Mouse (Mus musculus) ES-CJ7 (cell line): Measurements from ENCODE around the gene Cntn5.
A peak's percentile ranks its signal among the peaks of the same experiment; 100 is the strongest.

Experiments
- DNase-seq: peaks from one replicate; pipeline ENCODE4 v3.0.0; 2011; ENCODE audit warnings: low read depth, low spot score

Cntn5 gene

DNA sequence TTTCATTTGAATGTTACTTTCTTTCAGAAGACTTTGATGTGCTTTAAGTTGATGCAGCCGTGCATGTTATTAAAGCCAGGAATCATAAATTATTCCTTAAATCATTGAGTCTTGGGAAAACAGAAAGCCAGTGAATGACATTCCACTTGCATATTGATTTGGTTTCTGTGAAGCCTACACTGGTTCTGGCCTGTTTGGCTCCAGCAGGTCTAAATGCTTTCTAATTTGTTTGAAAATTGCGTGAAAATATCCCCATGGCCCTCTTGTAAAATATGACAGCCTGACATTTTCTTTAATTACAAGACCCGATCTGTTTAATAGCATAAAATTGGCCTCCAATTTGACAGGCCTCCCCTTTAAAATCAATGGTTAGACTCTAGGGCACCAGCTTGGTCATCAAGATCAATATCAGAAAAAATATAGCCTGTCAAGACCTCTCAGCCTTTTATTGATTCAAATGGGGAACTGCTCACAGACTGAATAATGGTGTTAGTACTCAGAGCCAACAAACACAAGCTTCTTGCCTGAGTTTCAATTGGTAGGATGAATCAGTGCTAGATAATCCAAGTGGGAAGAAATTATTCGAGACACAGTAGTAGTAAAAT lies 247.3 kb downstream of the Cntn5 start:
- DNase-seq = no peak

- no peak for DNase-seq
Observed at GRCm38 (mm10) chr9:10650632-10651031, 253.9 kb downstream of the Cntn5 start.

DNA sequence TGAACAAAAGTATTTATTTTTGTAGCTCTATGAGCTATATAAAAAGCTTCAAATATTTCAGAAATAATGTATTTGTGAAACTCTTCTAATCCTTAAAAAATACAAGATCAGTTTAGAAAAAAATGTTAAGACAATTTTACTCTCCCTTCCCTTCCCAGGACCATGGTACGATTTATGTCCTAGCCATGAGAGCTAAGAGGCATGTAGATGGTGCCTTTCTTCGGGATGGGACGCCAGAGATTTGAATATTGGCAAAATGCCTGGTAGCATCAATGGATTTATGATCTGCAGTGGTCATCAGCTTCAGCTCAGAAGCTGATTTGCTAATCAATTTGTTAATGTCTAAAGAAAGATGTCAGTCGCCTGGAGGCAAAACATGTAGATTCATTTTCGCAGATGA lies 258.6 kb downstream of the Cntn5 start:
- no peak for DNase-seq

GRCm38 (mm10) chr9:10645045-10645830 lies 259.3 kb downstream of the Cntn5 start:
- no peak for DNase-seq

- DNase-seq = no peak
Observed at GRCm38 (mm10) chr9:10618036-10618435, 286.5 kb downstream of the Cntn5 start.

- DNase-seq = no peak
Observed at GRCm38 (mm10) chr9:10575346-10576241, 329.0 kb downstream of the Cntn5 start.

- peak; percentile 40 for DNase-seq
Observed at GRCm38 (mm10) chr9:10569830-10570229, 334.7 kb downstream of the Cntn5 start.

- peak; percentile 94 for DNase-seq
Observed at GRCm38 (mm10) chr9:10540877-10541276, 363.7 kb downstream of the Cntn5 start.

DNA sequence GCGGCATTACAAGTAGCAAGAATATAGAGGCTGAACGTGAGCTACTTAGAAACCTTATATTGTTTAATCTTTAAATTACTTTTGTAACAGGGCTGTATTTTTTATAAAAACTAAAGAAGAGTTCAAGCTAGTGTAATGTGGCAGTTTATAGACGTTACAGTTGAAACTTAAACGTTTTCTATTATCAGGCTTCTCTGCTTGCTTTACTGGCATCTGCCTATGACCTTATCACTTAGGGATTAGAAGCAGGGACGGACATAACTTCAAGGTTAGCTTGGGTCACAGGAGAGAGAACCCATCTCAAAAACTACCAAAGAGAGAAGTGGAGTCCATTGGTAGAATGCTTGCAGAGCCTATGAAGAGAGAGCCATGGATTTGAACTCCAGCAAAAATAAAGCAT lies 372.3 kb downstream of the Cntn5 start:
- no peak for DNase-seq

DNA sequence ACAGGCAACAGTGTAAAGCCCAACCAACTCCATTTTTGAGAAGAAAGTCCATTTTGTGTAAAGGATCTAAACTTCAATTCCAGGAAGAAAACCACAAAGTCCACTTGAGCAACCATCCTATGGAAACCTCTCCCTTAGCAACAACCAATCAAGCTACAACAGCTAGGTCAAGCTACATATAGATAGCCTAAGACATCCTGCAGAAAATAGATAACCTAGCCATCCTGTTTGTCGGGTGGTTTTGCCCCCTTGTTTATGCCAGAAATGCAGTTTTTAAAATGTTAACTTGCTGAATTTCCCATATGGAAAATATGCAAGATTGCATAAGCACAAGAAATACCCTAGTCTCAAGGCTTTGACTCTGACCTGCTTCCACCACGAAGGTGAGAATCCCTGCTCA lies 373.5 kb downstream of the Cntn5 start:
- DNase-seq = no peak

- no peak for DNase-seq
Observed at GRCm38 (mm10) chr9:10529528-10529927, 375.0 kb downstream of the Cntn5 start.

DNA sequence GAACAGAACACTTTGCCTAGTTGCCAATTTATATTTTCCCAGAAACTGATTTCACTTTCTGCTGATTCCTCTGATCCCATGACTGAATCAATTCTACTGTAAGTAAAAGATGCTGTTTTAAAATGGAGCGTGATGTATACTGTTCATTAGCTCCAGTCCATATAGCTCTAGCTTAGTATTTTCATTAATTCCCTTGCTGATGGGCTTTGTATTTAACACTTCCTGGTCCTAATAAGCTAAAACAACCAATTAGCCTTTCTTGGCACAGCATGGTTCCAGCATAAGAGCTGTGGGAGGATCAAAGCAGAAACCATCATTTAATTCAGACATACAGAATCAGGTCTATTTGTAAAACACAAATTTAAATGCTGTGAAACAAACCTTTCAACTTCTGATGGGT lies 375.5 kb downstream of the Cntn5 start:
- DNase-seq = no peak

DNA sequence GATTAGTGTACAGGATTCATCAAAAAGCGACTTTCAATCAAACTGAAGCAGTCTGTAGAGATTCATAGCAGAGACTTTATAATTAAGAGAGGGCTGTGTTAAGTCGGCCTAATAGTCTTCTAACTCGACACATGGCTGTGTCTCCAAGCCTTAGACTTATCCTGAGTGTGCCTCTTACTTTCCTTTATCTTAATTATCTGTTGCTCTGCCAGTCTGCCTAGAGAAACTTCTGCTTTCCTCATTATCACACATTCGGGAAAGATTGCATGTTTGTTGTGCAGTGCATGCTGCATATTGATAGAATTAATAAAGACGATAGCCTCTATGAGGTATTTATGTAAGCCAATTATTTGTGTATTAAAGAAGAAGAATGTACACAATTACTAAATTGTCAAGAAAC lies 375.9 kb downstream of the Cntn5 start:
- no peak for DNase-seq

DNA sequence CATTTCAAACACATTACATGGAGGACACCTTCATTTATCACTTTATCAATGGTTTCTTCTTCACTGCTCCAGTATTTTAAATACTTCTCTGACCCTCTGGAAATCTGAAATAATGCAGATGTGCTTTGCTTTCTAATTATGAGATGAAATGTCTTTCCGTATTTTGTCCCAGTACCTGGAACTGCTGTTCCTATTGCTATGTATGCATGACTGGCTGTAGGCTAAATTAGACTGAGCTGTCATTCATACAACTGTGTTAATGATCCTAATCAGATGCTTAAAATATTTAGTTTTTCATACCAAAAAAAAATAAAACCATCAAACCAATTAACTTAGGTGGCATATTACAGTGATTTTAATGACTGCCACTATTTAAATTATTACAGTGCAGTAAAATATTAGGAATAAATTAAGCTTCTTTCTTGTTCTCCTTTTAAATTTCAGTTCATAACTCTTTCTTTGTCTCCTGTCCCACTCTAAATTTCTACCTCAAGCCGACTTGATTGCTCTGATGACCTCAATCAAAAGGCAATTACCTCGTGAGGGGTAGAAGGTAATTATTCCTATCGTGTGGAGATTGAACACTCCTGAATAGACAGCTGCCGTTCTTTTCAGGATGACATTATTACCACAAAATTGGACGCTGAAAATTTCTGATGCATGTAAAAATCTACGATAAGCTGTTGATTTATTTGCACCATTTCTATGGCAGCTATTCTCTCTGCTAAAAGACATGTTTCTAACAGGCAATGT lies 378.5 kb downstream of the Cntn5 start:
- no peak for DNase-seq

- no peak for DNase-seq
Observed at GRCm38 (mm10) chr9:10522604-10523003, 382.0 kb downstream of the Cntn5 start.

DNA sequence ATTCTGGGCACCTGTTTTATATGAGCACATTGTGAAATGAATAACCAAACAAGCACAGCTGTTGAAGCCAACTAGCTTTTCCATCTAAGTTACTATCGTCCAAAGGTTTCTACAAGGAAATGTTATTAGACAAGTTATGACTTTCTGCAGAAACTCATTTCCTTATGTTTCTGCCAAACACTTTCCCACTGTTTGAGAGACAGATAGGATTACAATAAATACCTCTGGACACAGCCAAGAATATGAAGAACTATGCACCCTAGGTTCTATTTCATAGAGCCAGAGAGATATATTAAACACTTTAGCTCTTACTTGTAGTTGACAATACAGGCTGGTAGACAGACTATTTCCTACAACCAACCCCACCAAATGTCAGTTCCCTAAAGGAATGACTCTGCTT lies 383.5 kb downstream of the Cntn5 start:
- no peak for DNase-seq

DNA sequence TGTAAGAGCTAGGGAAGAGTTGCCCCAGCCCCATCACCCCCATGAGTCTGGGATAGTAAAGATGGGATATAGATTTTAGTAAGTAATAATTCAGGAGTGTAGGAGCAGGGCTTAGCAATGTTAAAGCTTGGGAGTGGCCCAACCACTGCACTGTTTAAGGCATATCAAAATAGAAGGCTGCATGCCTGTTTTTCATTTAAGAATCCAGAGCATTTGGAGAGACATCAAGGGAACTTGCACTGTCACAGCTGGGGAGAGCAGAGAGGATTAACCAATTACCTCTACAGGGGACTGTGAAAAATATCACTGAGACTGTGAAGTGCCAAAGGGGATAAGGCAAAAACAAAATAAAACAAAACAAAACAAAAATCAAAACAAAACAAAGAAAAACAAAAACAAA lies 412.3 kb downstream of the Cntn5 start:
- DNase-seq = no peak

DNA sequence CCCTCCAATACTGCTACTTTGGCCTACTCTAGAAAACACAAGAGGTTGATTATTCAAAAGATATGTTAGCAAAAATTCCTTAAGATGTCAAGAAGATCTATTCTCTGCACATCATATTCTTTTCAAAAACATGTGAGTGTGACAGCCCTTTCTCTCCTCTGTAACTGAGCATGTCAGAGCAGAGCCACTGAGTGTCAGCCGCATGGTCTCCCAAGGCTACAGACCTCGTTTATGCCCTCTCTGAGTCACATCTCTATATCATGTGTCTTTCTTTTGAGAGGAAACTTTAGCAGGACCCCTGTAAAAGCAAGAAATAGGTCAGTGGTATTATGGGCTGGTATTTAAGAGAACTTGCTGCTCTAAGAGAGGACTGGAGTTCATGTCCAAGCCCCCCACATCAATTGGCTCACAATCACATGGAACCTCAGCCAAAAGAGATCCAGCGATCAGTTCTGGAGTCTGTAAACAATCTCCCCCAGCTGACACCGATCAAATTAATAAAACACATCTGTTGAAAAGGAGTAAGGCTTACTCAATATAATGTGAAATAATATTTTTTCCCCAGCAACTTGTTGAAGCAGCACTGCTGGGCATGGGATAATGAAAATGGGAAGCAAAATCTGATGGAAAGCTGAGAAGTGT lies 433.0 kb downstream of the Cntn5 start:
- DNase-seq = no peak

- peak; percentile 73 for DNase-seq
Observed at GRCm38 (mm10) chr9:10464758-10465157, 439.8 kb downstream of the Cntn5 start.

DNA sequence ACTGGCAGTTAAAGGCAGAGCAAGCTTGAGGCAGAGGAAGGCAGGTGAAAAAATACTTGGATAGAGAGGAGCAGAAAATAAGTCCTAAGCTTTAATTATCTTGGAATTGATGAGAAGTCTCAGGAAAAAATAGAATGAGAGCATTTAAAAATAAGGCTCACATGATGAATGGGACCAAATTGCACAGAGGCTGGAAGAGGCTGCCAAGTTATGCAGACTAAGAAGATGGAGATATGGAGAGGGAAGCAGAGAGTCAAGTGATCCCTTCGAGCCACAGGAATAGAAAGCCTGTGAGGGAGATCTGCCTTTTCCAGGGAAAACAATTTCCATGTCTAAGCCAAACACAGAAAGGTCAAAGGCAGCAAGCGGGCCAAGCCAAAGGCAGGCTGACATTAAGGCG lies 446.7 kb downstream of the Cntn5 start:
- peak; percentile 27 for DNase-seq

DNA sequence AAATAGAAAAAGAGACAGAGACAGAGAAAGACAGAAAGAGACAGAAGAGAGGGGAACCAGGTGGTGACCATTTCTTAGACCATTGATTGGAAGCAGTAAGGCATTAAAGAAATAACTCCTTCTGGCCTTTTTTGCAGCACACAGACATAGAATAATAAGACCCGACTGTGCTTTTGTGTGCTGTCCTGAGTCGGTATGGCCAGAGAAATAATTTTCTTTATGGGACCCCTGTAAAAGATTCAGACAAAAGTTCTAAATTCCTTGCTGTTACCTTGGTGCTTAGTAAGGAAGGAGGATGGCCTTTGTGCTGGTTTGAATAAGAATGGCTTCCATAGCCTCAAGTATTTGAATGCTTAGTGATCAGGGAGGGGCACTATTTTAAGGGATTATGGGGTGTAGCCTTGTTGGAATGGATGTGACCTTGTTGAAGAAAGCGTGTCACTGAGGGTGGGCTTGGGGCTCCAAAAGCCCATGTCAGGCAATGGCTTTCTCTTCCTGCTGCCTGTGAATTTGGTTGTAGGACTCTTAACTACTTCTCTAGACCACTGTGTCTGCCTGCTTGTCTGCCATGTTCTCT lies 455.5 kb downstream of the Cntn5 start:
- DNase-seq = peak; percentile 95
